Comparison of ENCODE assay signal across 12 mouse cellular contexts in genomic region chr16:90125318-90126314, GRCm38 (mm10). TPM values are rescaled to one million over a fixed set of nuclear protein-coding genes. Genes with fewer than 3 reads are reported as not detected.
DNase-seq lines count a peak whose midpoint lies in the region; ATAC-seq lines count a peak whose summit lies in the region.
"Had no signal": no experiment of that assay in that cellular context is flagged by ENCODE, and none has a peak within 500 bp of the region (broad histone marks: within the 10 kb centered on the region; RNA-seq: fewer than 3 reads in every experiment).

No protein-coding gene starts in this region.

- no peak overlapping the region for H3K4me2 ChIP-seq in liver, embryonic 12.5 days
- H3K4me2 ChIP-seq in liver, embryonic 11.5 days: no peak overlapping the region
- H3K4me2 ChIP-seq in embryonic facial prominence, embryonic 13.5 days: peak overlapping the region; percentile 27; the same call in 1 of the 2 replicates

- no peak overlapping the region for H3K4me3 ChIP-seq in liver, embryonic 12.5 days
- no peak overlapping the region for H3K4me3 ChIP-seq in liver, embryonic 11.5 days (ENCODE audit: low read depth, low read length)
- no peak overlapping the region for H3K4me3 ChIP-seq in embryonic facial prominence, embryonic 13.5 days
- H3K4me3 ChIP-seq: left cerebral cortex, adult 2 months had no signal

- no peak for DNase-seq in frontal cortex, postnatal 10 days (ENCODE audit: low spot score in 2 of 2)
- no peak for DNase-seq in liver, embryonic 11.5 days (ENCODE audit: low spot score)
- peak; percentile 20 for DNase-seq in lung, postnatal 14 days
- no peak for DNase-seq in adipocyte (ENCODE audit: low spot score)
- DNase-seq in adrenal gland, postnatal 25 days: no peak
- DNase-seq: cerebellum, postnatal 10 days; right cerebral cortex, postnatal 14 days had no signal

- 0 out of 2 replicates have a peak, but pooled peaks have one; percentile 8 for ATAC-seq in frontal cortex, adult (ENCODE audit: low TSS enrichment)
- peak; percentile 38; the same call in 1 of the 2 replicates for ATAC-seq in liver, embryonic 12.5 days
- no peak for ATAC-seq in liver, embryonic 11.5 days (replicated peaks; ENCODE audit: low FRiP score)
- ATAC-seq in embryonic facial prominence, embryonic 13.5 days (ENCODE audit: insufficient number of reproducible peaks, insufficient read depth, low FRiP score, low TSS enrichment, low read depth): no peak

- H3K9me3 ChIP-seq in liver, embryonic 12.5 days (replicated peaks): peaks cover 2% of the 10 kb centered on the region; the same call in 1 of the 2 replicates
- no peaks in the 10 kb centered on the region for H3K9me3 ChIP-seq in liver, embryonic 11.5 days (ENCODE audit: control insufficient read depth, low read length)
- H3K9me3 ChIP-seq in embryonic facial prominence, embryonic 13.5 days: no peaks in the 10 kb centered on the region

- H3K9ac ChIP-seq in liver, embryonic 12.5 days: no peak overlapping the region
- no peak overlapping the region for H3K9ac ChIP-seq in liver, embryonic 11.5 days (ENCODE audit: low read depth, low read length)
- no peak overlapping the region for H3K9ac ChIP-seq in embryonic facial prominence, embryonic 13.5 days
- H3K9ac ChIP-seq: liver, embryonic 14.5 days had no signal

- 67% methylated on average over 21 of the region's 21 CpGs for WGBS in liver, embryonic 12.5 days (ENCODE audit: insufficient replicate concordance)
- WGBS in liver, embryonic 11.5 days: 71% methylated on average over 21 of the region's 21 CpGs
- WGBS in embryonic facial prominence, embryonic 13.5 days: 57% methylated on average over 21 of the region's 21 CpGs

- no peaks in the 10 kb centered on the region for H3K27me3 ChIP-seq in liver, embryonic 12.5 days (replicated peaks)
- H3K27me3 ChIP-seq in liver, embryonic 11.5 days (replicated peaks; ENCODE audit: control insufficient read depth, insufficient read depth, low read length): no peaks in the 10 kb centered on the region
- H3K27me3 ChIP-seq in embryonic facial prominence, embryonic 13.5 days: no peaks in the 10 kb centered on the region

- no peak overlapping the region for H3K27ac ChIP-seq in liver, embryonic 12.5 days
- no peak overlapping the region for H3K27ac ChIP-seq in liver, embryonic 11.5 days (ENCODE audit: low read depth, low read length)
- H3K27ac ChIP-seq in embryonic facial prominence, embryonic 13.5 days: peak overlapping the region; percentile 1; the same call in 1 of the 2 replicates
- H3K27ac ChIP-seq: left cerebral cortex, adult 2 months; liver, embryonic 14.5 days had no signal

- peaks cover 44% of the 10 kb centered on the region for H3K4me1 ChIP-seq in liver, embryonic 12.5 days
- peaks cover 4% of the 10 kb centered on the region; the same call in 1 of the 2 replicates for H3K4me1 ChIP-seq in liver, embryonic 11.5 days (replicated peaks; ENCODE audit: control insufficient read depth, insufficient read depth, low read length)
- H3K4me1 ChIP-seq in embryonic facial prominence, embryonic 13.5 days: peaks cover 41% of the 10 kb centered on the region

- H3K36me3 ChIP-seq in liver, embryonic 12.5 days: peaks cover 2% of the 10 kb centered on the region; the same call in 1 of the 2 replicates
- H3K36me3 ChIP-seq in liver, embryonic 11.5 days (ENCODE audit: control insufficient read depth, insufficient read depth, low read length): no peaks in the 10 kb centered on the region
- 0 out of 2 replicates have a peak, but pooled peaks cover 5% of the 10 kb centered on the region for H3K36me3 ChIP-seq in embryonic facial prominence, embryonic 13.5 days

RNA-seq across cellular contexts. Expression of gene Tiam1, which starts 18.0 kb away (rescaled TPM):
- polyA plus RNA-seq in liver, embryonic 12.5 days (2016; fragmentation: Nextera tagmentation; extraction: Ambion mirVana): 6.7 and 9.7 TPM in 2 replicates
- polyA plus RNA-seq in liver, embryonic 11.5 days (2014; fragmentation: Nextera tagmentation; extraction: Ambion mirVana): 10.7 and 17.2 TPM in 2 replicates
- polyA plus RNA-seq in embryonic facial prominence, embryonic 13.5 days (2015; fragmentation: Nextera tagmentation; extraction: Ambion mirVana): 44.6 and 45.9 TPM in 2 replicates
- total RNA-seq in adrenal gland, postnatal 25 days (2021): 80.4 and 89.0 TPM in 2 replicates

Comparison
In these comparisons a context has a peak if more than half of its experiments do, and no peak if none do; other contexts are left out.
1. ATAC-seq: peak in frontal cortex, adult (single experiment) and liver, embryonic 12.5 days (single experiment); none in liver, embryonic 11.5 days (single experiment) and embryonic facial prominence, embryonic 13.5 days (single experiment).